Mouse (Mus musculus) kidney, adult 11 months (tissue): ENCODE results near the gene Brd4.
A peak's percentile ranks its signal among the peaks of the same experiment; 100 is the strongest.
"Not testable (repeated sequence)": the region's sequence is repeated elsewhere in the genome, so short reads cannot be mapped to it uniquely, and the experiment has no call there.

Experiments used
- DNase-seq: peaks from one replicate; pipeline ENCODE4 v3.0.0; 2022

Gene Brd4

DNA sequence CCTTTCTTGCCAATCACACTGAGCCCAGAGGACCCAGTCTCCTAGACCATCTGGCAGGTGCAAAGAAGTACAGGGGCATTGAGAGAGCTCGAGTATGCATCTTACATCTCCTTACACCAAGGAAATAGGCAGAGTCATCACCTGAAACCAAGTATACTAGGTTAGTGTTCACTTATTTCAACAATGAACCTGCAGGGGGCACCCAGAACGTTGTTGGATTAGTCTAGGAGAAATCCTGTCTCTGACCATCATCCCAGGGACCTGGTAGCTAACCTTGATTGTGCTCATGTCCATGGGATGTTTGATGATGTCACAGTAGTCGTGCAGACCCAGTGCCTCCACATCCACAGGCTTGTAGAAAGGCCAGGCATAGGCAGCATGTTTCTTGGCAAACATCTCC is 63.6 kb downstream of the Brd4 start:
- DNase-seq: no peak

DNA sequence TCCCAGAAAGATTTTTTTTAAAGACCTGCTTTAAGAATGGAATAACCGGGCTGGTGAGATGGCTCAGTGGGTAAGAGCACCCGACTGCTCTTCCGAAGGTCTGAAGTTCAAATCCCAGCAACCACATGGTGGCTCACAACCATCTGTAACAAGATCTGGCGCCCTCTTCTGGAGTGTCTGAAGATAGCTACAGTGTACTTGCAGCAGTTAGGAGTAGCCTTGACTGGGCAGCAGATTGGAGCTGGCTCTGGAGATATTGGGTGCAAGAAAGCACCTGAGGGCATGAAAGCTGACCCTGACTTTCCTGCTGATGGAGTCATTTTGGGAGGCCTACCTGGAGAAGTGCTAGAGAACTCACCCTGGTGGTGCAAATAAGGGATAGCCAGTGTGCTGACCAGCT is 68.9 kb downstream of the Brd4 start:
- DNase-seq: not testable (repeated sequence)

DNA sequence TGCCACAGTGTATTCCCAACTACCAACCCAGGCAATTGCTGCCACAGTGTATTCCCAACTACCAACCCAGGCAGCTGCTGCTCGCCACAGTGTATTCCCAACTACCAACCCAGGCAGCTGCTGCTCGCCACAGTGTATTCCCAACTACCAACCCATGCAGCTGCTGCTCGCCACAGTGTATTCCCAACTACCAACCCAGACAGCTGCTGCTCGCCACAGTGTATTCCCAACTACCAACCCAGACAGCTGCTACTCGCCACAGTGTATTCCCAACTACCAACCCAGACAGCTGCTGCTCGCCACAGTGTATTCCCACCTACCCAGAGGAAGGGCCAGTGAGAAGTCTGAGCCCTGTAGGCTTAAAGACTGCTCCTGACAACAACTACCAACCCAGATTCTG is 73.0 kb downstream of the Brd4 start:
- DNase-seq: not testable (repeated sequence)

DNA sequence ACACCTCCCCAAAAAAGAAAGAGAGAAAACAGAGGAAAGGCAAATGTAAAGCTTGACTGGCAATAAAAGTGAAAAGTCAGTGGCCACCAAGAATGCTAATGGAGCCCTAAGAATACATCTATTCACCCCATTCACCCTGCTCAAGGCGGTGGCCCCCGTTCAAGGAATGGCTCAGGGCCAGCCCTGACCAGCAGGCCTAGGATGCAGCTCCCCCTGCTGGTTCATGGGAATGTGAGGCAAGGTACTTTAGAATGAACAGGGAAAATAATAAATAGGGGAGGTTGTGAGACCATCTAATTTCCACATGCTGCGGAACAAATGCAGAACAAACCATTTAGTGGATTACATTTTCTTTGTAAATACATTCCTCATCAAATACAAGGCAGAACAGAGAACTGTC is 74.8 kb downstream of the Brd4 start:
- no peak for DNase-seq

DNA sequence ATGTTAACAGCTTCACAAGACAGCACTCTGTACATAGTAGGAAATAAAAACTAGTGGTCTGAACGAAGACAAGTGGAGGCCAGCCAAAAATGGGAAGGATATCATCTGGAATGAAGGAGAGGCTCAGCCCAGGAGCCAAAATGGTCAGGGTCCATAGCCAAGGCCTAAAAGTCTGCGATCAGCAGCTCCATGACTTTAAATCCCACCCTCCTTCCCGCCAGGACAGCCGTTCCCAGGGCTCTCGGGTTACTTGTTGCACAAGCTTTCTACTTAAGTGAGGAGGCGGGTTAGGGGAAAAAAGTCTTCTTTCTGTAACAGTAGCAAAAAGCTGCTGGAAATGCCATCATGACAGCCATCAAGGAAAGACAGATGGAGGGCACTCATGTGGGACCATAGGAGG is 75.4 kb downstream of the Brd4 start:
- DNase-seq: peak; percentile 12

DNA sequence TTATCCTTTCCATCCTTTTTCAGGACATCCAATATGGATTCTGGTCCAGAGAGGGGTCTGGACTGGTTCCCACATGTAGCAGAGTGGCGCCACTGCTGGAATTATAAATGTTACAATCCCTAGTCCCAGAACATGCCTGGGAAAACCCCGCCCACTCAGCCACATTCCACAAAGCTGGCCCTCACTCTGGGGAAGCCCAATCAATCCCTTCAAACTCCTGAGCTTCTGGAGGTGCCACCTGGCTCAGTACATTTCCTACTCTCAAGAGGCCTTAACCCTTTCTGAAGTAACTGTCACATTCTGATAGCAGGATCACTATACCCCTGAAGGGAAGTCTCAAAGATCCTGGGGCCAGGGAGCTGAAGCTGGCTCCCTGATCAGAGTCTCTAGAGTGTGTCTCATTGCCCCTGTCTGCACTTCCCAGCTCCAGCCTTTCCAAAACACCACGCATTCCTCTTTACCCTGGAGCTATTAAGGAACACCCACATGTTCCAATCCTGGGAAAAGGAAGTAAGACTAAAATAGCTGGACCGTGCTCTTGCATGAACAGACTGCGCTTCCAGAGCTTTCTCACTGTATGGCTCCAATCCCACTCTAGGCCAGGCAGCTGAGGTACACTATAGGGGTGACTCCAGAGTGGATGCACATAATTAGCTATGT is 76.8 kb downstream of the Brd4 start:
- DNase-seq: peak; percentile 36

DNA sequence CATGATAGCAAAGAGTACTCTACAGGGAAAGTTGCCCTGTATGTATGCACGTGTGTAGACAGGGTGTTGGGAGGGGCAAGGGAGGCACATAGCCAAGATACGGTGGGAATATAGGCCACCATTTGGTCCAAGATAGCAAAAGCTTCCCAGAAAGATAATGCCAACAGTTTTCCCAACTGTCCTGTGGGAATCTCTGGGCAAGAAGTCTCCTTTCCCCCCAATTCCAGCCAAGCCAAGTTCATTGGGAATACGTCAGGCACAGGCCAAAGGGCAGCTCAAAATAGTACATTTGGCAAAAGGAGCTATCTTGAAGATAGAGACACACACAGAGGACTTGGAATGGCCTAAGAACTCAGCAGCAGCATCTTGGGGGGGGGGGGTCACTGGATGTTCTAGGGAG is 79.2 kb downstream of the Brd4 start:
- no peak for DNase-seq

DNA sequence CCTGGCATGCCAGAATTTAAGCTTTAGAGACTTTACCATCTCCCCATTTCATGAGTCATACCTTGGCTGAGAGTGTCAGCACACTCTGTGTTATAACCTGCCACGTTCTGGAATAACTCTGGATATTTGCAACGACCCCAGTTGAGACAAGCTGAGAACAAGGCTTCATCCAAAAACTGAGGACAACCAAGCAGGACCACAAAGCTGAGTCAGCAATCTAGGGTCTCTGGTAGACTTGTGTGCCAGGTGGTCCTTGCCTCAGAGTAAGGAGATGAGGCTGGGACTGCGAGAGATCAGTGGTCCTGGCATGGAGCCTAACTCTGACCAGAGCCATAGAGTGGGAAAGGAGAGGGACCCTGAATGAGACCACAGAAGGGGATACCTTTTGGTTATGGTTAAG is 81.5 kb downstream of the Brd4 start:
- no peak for DNase-seq

DNA sequence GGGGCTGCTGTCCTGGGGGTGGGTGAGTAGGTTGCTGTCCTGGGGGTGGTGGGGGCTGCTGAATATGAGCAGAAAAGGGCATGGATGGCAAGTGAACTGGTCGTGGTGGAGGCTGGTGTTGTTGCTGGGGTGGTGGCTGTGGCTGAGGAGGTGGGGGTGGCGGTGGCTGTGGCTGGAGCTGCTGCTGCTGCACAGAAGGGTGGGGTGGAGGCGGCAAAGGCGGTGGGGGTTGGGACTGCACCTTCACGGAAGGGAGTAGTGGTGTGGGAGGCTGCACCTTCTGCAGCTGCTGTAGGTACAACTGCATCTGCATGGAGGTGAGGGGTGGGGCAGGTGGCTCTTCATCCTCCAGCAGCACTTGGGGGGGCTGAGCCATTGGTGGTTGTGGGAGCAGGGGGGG is 83.4 kb downstream of the Brd4 start:
- DNase-seq: no peak

DNA sequence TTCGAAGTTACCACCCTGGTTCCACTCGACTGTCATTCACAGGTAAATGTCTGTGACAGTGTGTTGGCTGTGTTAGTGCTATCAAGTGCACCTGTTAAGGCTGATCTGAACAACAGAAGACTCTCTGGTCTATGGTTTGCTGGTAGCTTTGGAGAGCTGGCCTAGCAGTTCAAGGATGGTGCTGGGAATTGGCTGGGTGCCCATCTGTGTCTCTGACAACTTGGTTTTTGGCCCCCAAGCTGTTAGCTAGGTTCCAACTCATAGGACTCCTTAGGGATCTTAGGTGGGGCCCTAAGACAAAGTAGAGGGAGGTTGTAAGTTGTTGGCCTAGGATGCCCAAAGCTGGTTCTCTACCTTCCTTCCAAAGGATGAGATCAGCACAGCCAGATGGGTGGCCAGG is 84.7 kb downstream of the Brd4 start:
- no peak for DNase-seq

DNA sequence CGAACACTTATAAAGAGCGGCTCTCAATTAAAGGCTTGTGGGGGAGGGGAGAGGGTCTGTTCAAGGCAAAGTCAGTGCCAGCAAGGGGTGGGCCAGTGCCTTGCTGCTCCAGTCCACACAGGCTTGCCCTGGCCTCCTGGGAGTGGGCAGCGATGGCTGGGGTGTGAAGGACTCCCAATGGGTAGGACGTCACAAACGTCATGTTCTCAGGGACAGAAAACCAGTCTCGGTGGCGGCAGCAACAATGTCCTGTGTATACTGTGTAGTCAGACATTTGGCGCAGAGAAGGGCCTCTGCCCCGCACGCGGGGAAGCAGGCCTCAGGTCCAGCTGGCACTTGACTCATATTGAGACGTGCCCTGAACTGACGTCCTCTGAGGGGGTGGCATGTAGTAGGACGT is 87.4 kb downstream of the Brd4 start:
- no peak for DNase-seq

DNA sequence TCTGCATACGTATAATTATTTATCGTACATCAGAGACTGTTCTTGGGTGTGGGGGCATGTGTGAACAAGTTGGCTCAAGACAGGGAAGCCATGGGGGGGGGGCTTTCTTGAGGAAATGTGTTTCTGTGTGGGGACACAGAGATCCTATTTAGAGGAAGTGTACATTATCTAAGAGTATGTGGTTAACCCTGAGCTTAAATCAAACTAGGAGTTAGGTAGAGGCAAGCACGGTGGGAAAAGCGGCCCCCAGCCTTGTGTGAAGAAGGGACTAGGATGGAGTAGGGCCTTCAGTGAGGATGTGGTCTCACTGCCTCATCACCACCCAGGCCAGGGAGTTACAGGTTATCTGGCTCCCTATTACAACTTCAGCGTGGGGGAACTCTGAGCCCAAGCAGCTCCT is 88.8 kb downstream of the Brd4 start:
- DNase-seq: no peak

DNA sequence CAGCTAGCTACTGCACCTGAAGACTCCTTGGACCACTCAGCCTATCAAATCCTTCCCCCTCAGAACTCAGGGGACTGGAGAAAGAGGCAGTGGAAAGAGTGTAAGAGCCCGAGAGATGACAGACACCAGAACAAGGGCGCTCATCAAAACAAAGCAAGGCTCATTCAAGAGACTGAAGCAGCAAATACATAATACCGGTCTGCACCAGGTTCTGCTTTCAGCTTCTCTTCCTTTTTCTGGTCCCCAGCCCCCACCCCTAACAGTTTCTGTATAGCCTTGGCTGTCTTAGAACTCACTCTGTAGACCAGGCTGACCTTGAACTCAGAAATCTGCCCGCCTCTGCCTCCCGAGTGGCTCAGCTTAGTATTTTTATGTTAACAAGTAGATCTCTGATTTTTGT is 91.5 kb downstream of the Brd4 start:
- DNase-seq: no peak

DNA sequence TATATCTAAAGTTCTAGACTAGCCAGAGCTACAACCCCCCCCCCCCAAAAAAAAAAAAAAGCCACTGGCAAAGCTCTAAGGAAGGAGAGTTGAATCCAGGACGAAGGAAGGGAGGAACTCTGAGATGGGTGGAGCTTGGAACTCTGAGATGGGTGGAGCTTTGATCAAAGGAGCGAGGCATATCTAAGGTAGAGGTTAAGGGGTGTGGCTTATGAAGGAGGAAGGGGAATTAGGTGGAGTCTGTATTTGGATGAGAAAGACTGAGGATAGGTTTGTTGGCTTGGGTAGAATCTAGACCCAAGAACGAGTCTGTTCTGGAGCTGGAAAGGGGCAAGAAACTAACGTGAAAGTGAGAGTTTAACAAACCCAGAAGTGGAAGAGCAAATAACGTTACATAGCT is 94.7 kb downstream of the Brd4 start:
- DNase-seq: no peak

DNA sequence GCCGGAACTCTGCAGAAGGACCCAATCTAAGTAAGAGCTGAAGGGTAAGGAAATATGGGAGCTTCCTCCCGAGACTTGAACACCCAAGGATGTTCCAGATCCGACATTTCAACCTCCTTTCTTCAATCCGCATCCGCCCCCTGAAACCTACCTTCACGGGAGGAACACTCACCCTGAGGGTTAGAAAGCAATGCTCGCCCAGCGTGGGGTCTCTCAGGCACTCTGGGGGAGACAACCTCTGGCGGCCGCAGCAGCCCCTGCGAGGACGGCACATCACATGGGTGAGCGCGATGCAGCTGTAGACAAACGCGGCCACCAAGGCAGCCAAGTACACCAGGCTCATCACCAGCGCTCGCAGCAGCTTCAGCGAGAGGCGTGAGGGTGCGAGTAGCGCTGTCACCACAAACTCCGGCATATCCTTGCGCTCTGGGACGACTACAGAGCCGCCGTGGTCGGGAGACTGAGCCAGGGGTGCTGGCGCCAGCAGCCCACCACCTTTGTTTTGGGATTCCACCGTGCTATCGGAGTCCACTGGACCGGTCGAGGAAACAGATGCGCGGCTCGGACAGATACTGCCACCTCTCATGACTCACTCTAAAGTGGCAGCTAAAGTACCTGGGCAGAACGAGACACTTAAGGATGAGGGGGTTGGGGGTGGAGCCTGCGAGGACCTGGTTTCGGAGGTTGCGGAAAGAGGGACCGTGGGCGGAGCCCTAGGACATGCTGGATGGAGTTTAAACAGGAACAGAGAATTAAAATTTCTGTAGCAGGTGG is 95.5 kb downstream of the Brd4 start, which contains the start of gene Ephx3:
Gene Ephx3 (minus strand): TSS at position 687 of the 774 bp plus-strand sequence.
- DNase-seq: no peak

DNA sequence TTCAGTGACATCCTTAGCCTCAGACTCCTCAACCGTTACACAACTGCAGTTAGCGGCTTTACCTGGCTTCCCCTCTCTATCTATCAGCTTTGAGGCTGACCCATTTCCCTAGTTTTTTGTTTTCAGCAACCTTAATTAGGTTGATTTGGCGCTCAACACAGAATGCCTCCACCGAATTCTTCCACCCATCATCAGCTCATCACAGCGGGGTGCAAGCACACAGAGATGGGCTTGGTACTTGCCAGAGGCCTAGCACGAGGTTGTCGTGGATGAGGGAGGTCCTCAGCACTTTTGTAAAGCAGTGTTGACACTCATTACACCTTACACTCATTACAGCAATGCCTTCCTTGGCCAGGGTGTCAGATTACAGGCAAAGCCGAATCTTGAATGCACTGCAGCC is 101.5 kb downstream of the Brd4 start:
- DNase-seq: no peak

DNA sequence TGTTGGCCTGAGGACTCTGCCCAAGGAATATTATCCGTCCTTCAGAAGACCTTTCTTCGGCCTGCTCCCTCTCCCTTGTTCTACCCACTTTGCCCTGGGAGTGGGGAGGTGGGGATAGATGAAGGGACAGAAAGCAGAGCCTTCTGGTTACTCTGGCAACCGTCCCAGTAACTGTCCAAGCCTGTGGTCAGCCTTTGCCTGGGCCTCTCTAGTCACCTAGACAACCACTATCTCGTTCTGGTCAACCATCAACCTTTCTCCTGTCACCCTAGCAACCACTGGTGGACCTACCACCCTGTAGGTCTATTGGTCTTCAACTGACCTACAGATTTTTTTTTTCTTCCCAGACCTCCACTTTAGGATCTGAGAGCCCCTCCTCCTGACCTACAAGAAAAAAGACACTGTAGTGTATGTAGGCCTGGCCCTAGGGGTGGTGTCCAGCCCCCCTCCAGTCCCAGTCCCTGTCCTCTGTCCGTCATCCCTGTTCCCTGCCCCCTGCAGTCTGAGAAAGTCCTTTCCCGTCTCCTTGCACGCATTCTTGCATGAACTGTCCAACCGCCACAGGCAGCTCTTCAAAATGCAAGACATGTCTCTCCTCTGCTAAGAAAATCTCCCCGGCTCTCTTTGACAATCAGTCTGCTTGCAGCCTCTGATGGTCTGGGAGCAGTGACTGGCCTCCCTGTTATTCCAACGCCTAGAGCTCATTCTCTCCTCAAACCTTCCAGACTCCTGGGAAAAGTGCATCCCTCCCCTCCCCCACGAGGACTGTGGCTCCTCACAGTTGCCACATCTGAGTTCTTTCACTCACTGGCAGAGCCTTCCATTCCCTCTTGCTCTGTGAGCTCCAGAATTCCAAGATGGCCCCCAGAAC is 104.7 kb downstream of the Brd4 start:
- DNase-seq: no peak

DNA sequence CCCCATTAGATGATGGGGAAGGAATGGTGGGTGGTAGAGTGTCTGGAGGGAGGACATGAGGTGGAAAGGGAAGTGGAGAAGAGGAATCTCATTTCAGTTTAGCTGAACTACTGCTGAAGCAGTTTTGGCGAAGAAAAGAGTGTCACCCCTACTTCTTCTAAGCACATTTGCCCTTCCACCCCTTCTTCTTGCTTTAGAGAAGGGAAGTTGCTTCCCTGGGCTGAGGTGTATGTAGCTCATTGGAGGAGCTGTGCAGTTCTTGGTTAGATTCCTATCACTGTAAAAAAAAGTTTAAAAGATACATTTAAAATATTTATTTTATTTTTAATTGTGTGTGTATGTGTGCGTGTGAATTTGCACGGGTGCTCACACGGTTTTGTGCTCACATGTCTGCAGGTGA is 107.6 kb downstream of the Brd4 start:
- DNase-seq: no peak

DNA sequence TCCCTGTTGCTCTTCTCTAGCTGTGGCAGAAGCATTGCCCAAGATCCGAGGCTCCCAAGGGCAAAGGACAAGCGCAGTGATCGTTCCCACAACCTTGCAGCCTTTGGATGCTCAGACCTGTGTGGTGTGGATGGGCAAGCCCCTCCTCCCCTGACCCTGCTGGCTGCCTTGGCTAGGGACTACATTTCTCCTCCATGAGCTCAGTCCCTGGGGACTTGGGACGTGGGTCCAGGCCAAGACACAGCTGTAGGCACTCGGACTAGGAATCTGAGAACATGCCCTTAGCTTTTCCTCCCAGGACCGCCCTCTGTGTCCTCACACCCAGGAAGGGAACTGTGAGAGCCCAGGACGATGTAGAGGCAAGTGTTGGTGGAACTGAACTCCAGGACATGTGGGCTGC is 111.4 kb downstream of the Brd4 start:
- DNase-seq: peak; percentile 70

DNA sequence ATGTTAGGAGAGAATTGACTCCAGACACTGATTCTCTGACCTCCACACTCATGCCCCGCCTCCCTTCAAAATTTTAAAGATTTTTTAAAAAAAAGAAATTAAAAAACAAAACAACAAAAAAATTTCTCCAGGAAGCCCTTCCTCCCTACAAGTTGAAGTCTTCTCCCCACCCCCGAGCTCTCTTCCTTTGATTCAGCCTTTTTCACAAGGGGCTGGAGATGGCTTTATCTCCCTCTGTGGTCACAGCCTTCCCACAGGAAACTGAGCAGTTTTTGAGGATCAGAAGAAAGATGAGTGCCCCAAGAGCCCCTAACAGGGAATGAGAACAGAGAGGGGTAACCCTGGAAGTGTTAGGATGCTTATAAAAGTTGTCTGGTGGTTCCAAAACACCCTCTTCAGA is 112.0 kb downstream of the Brd4 start:
- no peak for DNase-seq

DNA sequence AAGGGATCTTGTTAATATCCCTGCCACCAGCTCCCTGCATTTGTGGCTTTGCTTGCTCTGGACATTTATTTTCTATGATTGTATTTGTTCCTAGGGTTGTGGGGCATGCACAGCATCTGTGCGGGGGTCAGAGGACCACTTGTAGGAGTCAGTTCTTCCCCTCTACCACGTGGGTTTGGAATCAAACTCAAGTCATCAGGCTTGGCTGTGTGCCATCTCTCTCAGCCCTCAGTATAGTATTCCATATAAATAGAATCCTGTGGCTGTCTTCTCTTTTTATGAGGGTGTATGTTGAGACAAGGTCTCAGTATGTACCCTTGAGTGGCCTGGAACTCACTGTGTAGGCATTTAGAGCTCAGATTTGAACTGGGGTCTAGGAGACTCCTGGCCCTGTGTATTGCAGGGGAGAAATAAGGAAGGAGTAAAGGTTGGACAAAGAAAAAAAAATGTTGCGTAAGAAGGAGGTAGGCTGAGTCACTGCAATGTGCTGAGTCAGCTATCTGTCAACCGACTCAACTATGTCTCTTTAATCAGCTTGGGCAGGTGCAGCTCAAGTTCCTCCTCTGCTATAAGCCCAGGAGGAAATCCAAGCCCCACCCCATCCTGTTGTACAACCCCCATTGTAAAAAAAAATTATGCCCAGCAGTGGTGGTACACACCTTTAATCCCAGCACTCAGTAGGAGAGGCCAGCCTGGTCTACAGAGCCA is 114.8 kb downstream of the Brd4 start:
- DNase-seq: no peak

DNA sequence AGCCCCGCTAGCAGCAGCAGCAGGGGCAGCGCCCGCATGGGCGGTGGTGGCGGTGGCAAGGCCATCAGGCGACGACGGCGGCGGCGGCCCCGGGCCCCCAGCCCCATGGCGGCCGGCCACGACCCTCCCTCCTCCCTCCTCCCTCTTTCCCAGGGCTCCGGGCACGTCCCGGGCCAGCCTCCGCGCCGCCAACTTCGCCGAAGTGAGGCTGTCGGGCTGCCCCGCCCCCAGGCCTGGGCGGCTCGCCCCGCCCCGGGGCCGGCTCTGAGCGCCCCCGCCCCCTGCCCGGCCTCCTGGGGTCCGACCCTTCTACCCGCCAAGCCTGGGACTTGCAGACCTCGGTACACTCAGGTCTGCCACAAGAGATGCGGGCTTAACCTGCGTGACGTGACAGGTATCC is 117.8 kb downstream of the Brd4 start, which contains the start of gene Notch3:
Gene Notch3 (minus strand): TSS at position 166 of the 400 bp plus-strand sequence.
- peak; percentile 26 for DNase-seq
